Mouse (Mus musculus) forebrain, embryonic 16.5 days (tissue): ENCODE results near the gene Mybbp1a. TPM values are rescaled to one million over a fixed set of nuclear protein-coding genes. Genes with fewer than 3 reads are reported as not detected.

ENCODE experiments used
- ATAC-seq: fragments of 200-750 bp; cut with Nextera tagmentation; 2 replicates; pipeline ENCODE4 v1.8.0; 2017; ENCODE audit warnings: mild to moderate bottlenecking, moderate library complexity
- H3K27ac ChIP-seq: fragments of 300-500 bp; sonication (generic); 2 replicates; pipeline ENCODE4 v1.5.1; 2014; ENCODE audit warnings: low read length, control low read depth
- H3K27me3 ChIP-seq: fragments of 300-500 bp; sonication (generic); replicated peaks from 2 replicates; pipeline ENCODE4 v1.6.1; 2014; ENCODE audit warnings: low read length; ENCODE audit not compliant: control insufficient read depth, insufficient read depth
- H3K36me3 ChIP-seq: fragments of 300-500 bp; sonication (generic); 2 replicates; pipeline ENCODE4 v1.6.1; 2014; ENCODE audit not compliant: control insufficient read depth, insufficient read depth
- H3K4me1 ChIP-seq: fragments of 300-500 bp; sonication (generic); replicated peaks from 2 replicates; pipeline ENCODE4 v1.6.1; 2014; ENCODE audit warnings: low read length; ENCODE audit not compliant: control insufficient read depth, insufficient read depth
- H3K4me2 ChIP-seq: fragments of 300-500 bp; sonication (generic); 2 replicates; pipeline ENCODE4 v1.6.1; 2014; ENCODE audit warnings: mild to moderate bottlenecking, low read length, control low read depth
- H3K4me3 ChIP-seq: fragments of 300-500 bp; sonication (generic); replicated peaks from 2 replicates; pipeline ENCODE4 v1.5.1; 2014; ENCODE audit warnings: mild to moderate bottlenecking, low read length, control low read depth
- H3K9ac ChIP-seq: fragments of 300-500 bp; sonication (generic); replicated peaks from 2 replicates; pipeline ENCODE4 v1.6.1; 2014; ENCODE audit warnings: low read depth, low read length, control low read depth
- H3K9me3 ChIP-seq: fragments of 300-500 bp; sonication (generic); 2 replicates; pipeline ENCODE4 v1.6.1; 2016; ENCODE audit warnings: low read length; ENCODE audit not compliant: control insufficient read depth
- WGBS: fragments of 180-500 bp; shearing (Covaris S2); extraction: QIAGEN DNeasy Blood & Tissue Kit; methylation state at CpG from one replicate; pipeline ENCODE4 v1.1.7; 2014; 5-methylcytosine and 5-hydroxymethylcytosine counted together
- polyA plus RNA-seq: library from polyadenylated mRNA; unstranded; fragments of >200 nt; fragmentation: Nextera tagmentation; extraction: Ambion mirVana; gene quantifications from 2 replicates; pipeline ENCODE4 v1.2.1, GENCODE M21; 2015

The Mybbp1a gene
- polyA plus RNA-seq = 94.8 and 98.2 TPM in 2 replicates

DNA sequence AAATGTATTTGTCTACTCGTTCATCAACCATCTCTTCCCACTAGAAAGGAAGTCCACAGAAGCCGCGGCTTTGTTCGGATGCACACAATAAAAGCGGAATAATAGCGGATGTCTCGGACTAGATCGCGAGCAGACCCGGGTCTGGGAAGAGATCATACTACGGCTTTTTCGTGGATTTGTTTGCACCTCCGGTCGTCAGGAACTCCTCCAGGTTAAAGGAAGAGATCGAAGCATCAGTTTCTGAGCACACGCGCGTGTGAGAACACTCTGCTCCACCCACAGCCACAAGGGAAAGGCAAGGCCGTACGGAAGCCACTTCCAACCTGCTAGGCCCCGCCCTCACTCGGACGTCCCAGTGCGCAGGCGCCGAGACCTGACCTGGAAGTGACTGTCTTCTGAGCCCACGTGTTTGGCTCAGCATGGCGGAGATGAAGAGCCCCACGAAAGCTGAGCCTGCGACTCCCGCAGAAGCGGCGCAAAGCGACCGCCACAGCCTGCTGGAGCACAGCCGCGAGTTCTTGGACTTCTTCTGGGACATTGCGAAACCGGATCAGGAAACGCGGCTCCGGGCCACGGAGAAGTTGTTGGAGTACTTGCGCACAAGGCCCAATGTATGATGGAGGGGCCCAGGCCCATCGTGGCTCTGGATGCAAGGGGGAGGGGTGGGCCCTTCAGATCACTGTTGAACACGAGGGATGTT, at the start of gene Mybbp1a:
TSS of gene Mybbp1a (plus strand) at position 391 of the 700 bp plus-strand sequence.
- Histone ChIP-seq H3K4me2 (peak within 1 kb of the TSS; percentile 98), H3K4me3 (peak within 1 kb of the TSS; percentile 86), H3K9ac (peak within 1 kb of the TSS; percentile 71), H3K27me3 (no peaks in the 10 kb centered on the region), H3K4me1 (peaks cover 16% of the 10 kb centered on the region), H3K9me3 (no peaks in the 10 kb centered on the region), H3K36me3 (peaks cover 34% of the 10 kb centered on the region), H3K27ac (peak within 1 kb of the TSS; percentile 95)
- peak; percentile 96 for ATAC-seq
- WGBS = under 1% methylated on average over 46 of the region's 46 CpGs

DNA sequence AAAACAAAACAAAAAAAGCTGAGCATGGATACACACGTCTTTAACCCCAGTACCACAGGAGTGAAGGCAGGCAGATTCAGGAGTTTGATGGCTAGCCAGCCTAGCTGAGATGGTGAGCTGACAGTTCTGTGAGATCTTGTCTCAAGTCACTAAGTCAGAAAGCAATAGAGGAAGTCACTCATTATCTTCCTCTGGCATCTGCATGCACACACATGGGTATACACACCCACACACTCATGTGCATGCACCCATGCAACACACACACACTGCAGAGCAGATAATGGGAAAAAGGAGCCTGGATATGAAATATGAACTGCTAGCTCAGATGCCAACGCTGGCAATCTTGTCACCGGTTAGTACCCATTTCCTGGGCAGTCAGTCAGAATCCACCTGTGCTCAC, 47.9 kb upstream of the Mybbp1a start:
- Histone ChIP-seq H3K36me3 (no peaks in the 10 kb centered on the region), H3K9ac (no peak overlapping the region)
- no peak for ATAC-seq

DNA sequence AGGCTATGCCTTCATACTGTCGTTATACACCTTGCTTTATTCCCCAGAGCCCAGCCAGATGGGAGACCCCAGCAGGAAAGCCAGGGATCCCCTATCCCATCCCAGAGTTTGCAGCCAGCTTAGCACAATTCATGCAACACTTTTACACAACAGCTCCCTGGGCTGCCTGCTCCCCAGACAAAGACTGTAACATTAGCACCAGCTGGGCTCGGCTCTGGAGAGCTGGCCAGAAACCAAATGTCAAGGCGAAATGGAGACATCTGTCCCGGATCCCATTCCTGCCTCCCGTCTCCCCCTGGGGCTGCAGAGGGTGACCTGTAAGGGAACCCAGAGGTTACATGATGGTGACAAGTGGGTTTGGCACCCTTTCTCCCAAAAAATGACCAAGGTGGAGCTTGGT, 47.5 kb upstream of the Mybbp1a start:
- 21% methylated on average over 5 of the region's 5 CpGs for WGBS
- Histone ChIP-seq H3K9me3 (no peaks in the 10 kb centered on the region), H3K27ac (no peak overlapping the region), H3K27me3 (no peaks in the 10 kb centered on the region), H3K9ac (no peak overlapping the region), H3K4me1 (peaks cover 5% of the 10 kb centered on the region; the same call in 1 of the 2 replicates), H3K4me2 (no peak overlapping the region), H3K36me3 (no peaks in the 10 kb centered on the region), H3K4me3 (no peak overlapping the region)
- peak; percentile 45; the same call in 1 of the 2 replicates for ATAC-seq

More for the DNA sequence above, 47.9 kb upstream of the Mybbp1a start:
- H3K27me3 ChIP-seq = no peaks in the 10 kb centered on the region
- no peak overlapping the region for H3K4me3 ChIP-seq
- no peaks in the 10 kb centered on the region for H3K9me3 ChIP-seq
- H3K27ac ChIP-seq = no peak overlapping the region
- H3K4me1 ChIP-seq = peaks cover 5% of the 10 kb centered on the region; the same call in 1 of the 2 replicates
- H3K4me2 ChIP-seq = no peak overlapping the region
- 77% methylated on average over 3 of the region's 3 CpGs for WGBS

GRCm38 (mm10) chr11:72394694-72395093, 46.5 kb upstream of the Mybbp1a start:
- peaks cover 5% of the 10 kb centered on the region; the same call in 1 of the 2 replicates for H3K4me1 ChIP-seq
- H3K9me3 ChIP-seq = no peaks in the 10 kb centered on the region
- H3K27ac ChIP-seq = no peak overlapping the region
- no peak overlapping the region for H3K9ac ChIP-seq
- no peak overlapping the region for H3K4me2 ChIP-seq
- WGBS = 88% methylated on average over 2 of the region's 2 CpGs
- no peak overlapping the region for H3K4me3 ChIP-seq
- ATAC-seq = no peak
- no peaks in the 10 kb centered on the region for H3K27me3 ChIP-seq
- H3K36me3 ChIP-seq = no peaks in the 10 kb centered on the region

DNA sequence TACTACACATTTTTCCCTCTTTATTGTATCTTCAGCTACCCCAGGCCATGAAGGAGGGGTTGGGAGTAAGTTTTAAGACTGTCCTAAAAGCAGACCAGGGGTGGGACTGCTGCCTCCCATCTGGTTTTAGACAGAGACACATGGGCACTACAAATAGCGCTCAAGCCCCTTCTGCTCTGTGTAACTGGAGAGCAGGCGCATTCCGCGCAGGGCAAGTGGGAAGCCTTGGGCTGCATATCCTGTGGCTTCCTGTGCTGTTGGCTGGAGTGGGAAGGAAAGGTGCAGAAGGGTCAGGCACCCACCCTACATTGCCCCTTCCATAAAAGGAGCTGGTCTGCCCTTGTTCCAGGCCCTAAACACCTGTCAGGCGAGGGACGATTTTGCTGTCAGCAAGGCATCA, 45.5 kb upstream of the Mybbp1a start:
- no peak overlapping the region for H3K9ac ChIP-seq
- H3K27ac ChIP-seq = no peak overlapping the region
- 88% methylated on average over 6 of the region's 6 CpGs for WGBS
- ATAC-seq = no peak
- H3K4me3 ChIP-seq = no peak overlapping the region
- H3K27me3 ChIP-seq = no peaks in the 10 kb centered on the region
- H3K4me2 ChIP-seq = no peak overlapping the region
- peaks cover 5% of the 10 kb centered on the region; the same call in 1 of the 2 replicates for H3K4me1 ChIP-seq
- no peaks in the 10 kb centered on the region for H3K9me3 ChIP-seq
- H3K36me3 ChIP-seq = no peaks in the 10 kb centered on the region

- Histone ChIP-seq H3K36me3 (no peaks in the 10 kb centered on the region), H3K9me3 (no peaks in the 10 kb centered on the region), H3K27me3 (no peaks in the 10 kb centered on the region), H3K4me2 (no peak overlapping the region), H3K4me1 (peaks cover 5% of the 10 kb centered on the region; the same call in 1 of the 2 replicates), H3K9ac (no peak overlapping the region), H3K27ac (no peak overlapping the region), H3K4me3 (no peak overlapping the region)
- no peak for ATAC-seq
- 91% methylated on average over 7 of the region's 7 CpGs for WGBS
Observed at GRCm38 (mm10) chr11:72396621-72397020, 44.5 kb upstream of the Mybbp1a start.

DNA sequence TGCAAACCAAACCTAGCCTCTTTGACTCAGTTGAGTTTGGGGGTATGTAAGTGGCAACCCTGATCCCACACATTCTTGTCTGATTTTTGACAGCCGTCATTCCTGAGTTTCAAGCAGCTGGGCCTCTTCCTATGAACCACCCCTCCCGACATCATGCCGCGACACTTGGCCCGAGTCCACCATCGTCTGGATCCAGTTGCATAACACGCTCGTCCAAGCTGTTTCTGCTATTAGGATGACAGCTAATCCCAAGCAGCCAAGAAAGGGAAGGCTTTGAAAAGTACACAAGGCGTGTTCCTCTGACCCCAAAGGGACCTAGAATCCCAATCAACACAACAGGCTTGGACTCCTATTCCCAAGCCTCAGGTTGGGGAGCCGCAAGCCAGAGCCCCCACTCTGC, 44.1 kb upstream of the Mybbp1a start:
- WGBS = 64% methylated on average over 10 of the region's 10 CpGs
- ATAC-seq = no peak
- H3K9me3 ChIP-seq = no peaks in the 10 kb centered on the region
- no peaks in the 10 kb centered on the region for H3K36me3 ChIP-seq
- no peak overlapping the region for H3K27ac ChIP-seq
- H3K27me3 ChIP-seq = no peaks in the 10 kb centered on the region
- H3K9ac ChIP-seq = no peak overlapping the region
- peaks cover 5% of the 10 kb centered on the region; the same call in 1 of the 2 replicates for H3K4me1 ChIP-seq
- no peak overlapping the region for H3K4me2 ChIP-seq
- no peak overlapping the region for H3K4me3 ChIP-seq

- Histone ChIP-seq H3K4me2 (no peak overlapping the region), H3K27ac (no peak overlapping the region), H3K9me3 (no peaks in the 10 kb centered on the region), H3K27me3 (no peaks in the 10 kb centered on the region), H3K4me1 (peaks cover 5% of the 10 kb centered on the region; the same call in 1 of the 2 replicates), H3K9ac (no peak overlapping the region), H3K36me3 (no peaks in the 10 kb centered on the region), H3K4me3 (no peak overlapping the region)
- no peak for ATAC-seq
- 83% methylated on average over 8 of the region's 8 CpGs for WGBS
Observed at GRCm38 (mm10) chr11:72397811-72398525, 43.2 kb upstream of the Mybbp1a start.

DNA sequence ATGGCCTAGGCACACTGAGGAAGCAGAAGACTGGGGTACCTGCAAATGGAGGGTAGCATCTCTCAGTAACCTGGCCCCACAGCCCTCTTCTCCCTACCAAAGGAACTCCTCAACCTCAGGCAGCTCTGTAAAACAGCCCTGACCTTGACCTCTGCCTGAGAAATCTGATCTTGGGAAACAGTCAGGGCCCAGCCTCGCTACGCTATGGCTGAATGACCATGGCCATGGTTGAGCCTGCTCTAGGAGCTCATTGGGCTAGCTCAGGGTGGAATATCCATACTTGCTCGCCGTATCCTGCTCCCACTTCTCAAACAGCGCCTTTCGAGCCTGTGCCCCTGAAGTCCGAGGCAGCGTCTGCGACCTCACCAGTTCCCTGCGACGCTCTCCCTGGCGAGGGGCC, 40.1 kb upstream of the Mybbp1a start:
- Histone ChIP-seq H3K4me2 (no peak overlapping the region), H3K36me3 (no peaks in the 10 kb centered on the region), H3K9me3 (no peaks in the 10 kb centered on the region), H3K9ac (no peak overlapping the region), H3K27me3 (no peaks in the 10 kb centered on the region), H3K27ac (no peak overlapping the region), H3K4me3 (no peak overlapping the region), H3K4me1 (0 out of 2 replicates have a peak, but pooled peaks cover 2% of the 10 kb centered on the region)
- ATAC-seq = no peak
- WGBS = 92% methylated on average over 12 of the region's 12 CpGs
